Mouse (Mus musculus): ENCODE results near the gene Tgfbi.

Gene Tgfbi

GRCm38 (mm10) chr13:56597831-56598612 is 11.3 kb upstream of the Tgfbi start:
- peak; percentile 75 for DNase-seq (ENCODE audit: low read depth, low spot score)

GRCm38 (mm10) chr13:56599511-56599910 is 9.8 kb upstream of the Tgfbi start:
- peak; percentile 76 for DNase-seq (ENCODE audit: low read depth, low spot score)

- peak; percentile 97 for DNase-seq (ENCODE audit: low read depth, low spot score)
Observed at GRCm38 (mm10) chr13:56600216-56600890, 9.0 kb upstream of the Tgfbi start.

GRCm38 (mm10) chr13:56601199-56601598 is 8.1 kb upstream of the Tgfbi start:
- DNase-seq (ENCODE audit: low read depth, low spot score) = peak; percentile 98

GRCm38 (mm10) chr13:56605503-56605902 is 3.8 kb upstream of the Tgfbi start:
- DNase-seq (ENCODE audit: low read depth, low spot score) = no peak

GRCm38 (mm10) chr13:56606724-56607123 is 2.6 kb upstream of the Tgfbi start:
- no peak for DNase-seq (ENCODE audit: low read depth, low spot score)

GRCm38 (mm10) chr13:56607225-56607624 is 2.1 kb upstream of the Tgfbi start:
- DNase-seq (ENCODE audit: low read depth, low spot score) = peak; percentile 51

- DNase-seq (ENCODE audit: low read depth, low spot score) = peak; percentile 79
Observed at GRCm38 (mm10) chr13:56607846-56608245, 1.5 kb upstream of the Tgfbi start.

- peak; percentile 67 for DNase-seq (ENCODE audit: low read depth, low spot score)
Observed at GRCm38 (mm10) chr13:56611129-56611528, 1.8 kb downstream of the Tgfbi start.

GRCm38 (mm10) chr13:56611741-56612140 is 2.4 kb downstream of the Tgfbi start:
- DNase-seq (ENCODE audit: low read depth, low spot score) = peak; percentile 61

GRCm38 (mm10) chr13:56612331-56612730 is 3.0 kb downstream of the Tgfbi start:
- DNase-seq (ENCODE audit: low read depth, low spot score) = peak; percentile 35

GRCm38 (mm10) chr13:56613366-56613998 is 4.2 kb downstream of the Tgfbi start:
- DNase-seq (ENCODE audit: low read depth, low spot score) = no peak

GRCm38 (mm10) chr13:56614768-56615167 is 5.4 kb downstream of the Tgfbi start:
- DNase-seq (ENCODE audit: low read depth, low spot score) = no peak

GRCm38 (mm10) chr13:56615223-56615622 is 5.9 kb downstream of the Tgfbi start:
- DNase-seq (ENCODE audit: low read depth, low spot score) = no peak

GRCm38 (mm10) chr13:56615864-56616263 is 6.5 kb downstream of the Tgfbi start:
- DNase-seq (ENCODE audit: low read depth, low spot score) = no peak

- DNase-seq (ENCODE audit: low read depth, low spot score) = no peak
Observed at GRCm38 (mm10) chr13:56616386-56616785, 7.1 kb downstream of the Tgfbi start.

GRCm38 (mm10) chr13:56617197-56617596 is 7.9 kb downstream of the Tgfbi start:
- no peak for DNase-seq (ENCODE audit: low read depth, low spot score)

- no peak for DNase-seq (ENCODE audit: low read depth, low spot score)
Observed at GRCm38 (mm10) chr13:56622201-56622757, 13.0 kb downstream of the Tgfbi start.

GRCm38 (mm10) chr13:56626524-56626923 is 17.2 kb downstream of the Tgfbi start:
- peak; percentile 48 for DNase-seq (ENCODE audit: low read depth, low spot score)

GRCm38 (mm10) chr13:56630081-56630480 is 20.8 kb downstream of the Tgfbi start:
- no peak for DNase-seq (ENCODE audit: low read depth, low spot score)

GRCm38 (mm10) chr13:56630552-56630951 is 21.2 kb downstream of the Tgfbi start:
- no peak for DNase-seq (ENCODE audit: low read depth, low spot score)

GRCm38 (mm10) chr13:56631332-56631731 is 22.0 kb downstream of the Tgfbi start:
- DNase-seq (ENCODE audit: low read depth, low spot score) = no peak

Data from 3T3-L1 (cell line).